Mouse (Mus musculus) kidney, postnatal 36 days (tissue): ENCODE data around the gene Tmem40.

Source experiments
- DNase-seq, 2 experiments: peaks; one replicate each; pipeline ENCODE4 v3.0.0; 2021 to 2022; ENCODE audit warnings: mixed read lengths in 2 of 2

The Tmem40 gene

DNA sequence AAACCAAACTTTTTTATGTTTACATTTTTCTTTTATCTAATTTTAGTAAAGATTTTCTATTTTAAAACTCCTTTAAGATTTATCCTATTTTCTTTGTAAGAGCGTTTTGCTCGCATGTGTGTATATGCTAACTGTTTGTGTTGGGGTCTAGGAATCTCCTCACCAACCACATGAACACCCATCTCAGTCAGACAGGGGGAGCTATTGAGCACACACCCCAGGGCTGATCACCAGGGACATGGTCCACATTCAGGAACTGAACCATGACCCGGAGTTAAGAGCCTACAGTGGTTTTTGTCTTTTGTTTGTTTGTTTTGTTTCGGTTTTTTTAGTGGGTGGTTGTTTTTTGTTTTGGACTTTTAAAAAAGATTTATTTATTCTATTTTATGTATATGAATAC, 63.5 kb downstream of the Tmem40 start:
- DNase-seq = peak in 1 of 2 experiments; percentile 47

GRCm38 (mm10) chr6:115697739-115698558, 64.3 kb downstream of the Tmem40 start:
- DNase-seq = no peak

DNA sequence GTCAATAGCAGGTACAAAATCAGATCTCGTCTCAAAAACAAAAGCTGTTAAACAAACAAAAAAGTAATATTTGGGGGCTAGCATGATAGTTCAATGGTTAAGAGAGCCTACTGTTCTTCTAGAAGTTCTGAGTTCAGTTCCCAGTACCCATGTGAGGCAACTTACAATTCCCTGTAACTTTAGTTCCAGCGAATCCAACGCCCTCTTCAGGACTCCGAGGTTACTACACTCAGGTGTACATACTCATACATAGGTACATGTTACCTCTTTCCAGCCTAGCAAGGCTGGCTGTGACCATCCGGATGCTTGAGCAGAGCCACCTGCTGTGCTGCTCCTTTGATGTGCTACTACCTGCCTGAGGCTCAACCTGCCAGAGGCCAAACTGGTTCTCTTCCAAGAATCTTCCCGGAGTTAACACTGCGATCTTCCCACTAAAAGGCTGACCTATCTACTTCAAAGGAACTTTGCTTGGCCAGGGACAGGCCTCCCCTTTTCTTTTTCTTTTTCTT, 65.4 kb downstream of the Tmem40 start:
- no peak for DNase-seq

DNA sequence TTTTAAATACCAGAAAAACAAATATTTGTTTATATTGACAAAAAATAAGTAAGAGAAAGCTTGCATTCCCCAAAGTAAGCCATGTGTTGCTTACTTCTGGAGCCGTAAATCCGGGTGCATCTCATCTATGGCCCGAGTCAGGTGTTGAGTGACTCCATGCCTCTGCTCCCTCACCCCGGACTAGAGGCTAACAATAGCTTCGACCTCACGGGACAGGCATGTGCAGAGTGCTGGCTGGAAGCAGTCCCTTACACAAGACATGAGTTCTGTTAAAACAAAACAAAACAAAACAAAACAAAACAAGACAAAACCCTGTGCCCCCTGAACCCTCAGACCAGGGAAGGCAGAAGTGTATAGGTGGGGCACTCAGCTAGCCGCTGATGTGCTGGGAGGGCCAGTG, 67.1 kb downstream of the Tmem40 start:
- DNase-seq = no peak

DNA sequence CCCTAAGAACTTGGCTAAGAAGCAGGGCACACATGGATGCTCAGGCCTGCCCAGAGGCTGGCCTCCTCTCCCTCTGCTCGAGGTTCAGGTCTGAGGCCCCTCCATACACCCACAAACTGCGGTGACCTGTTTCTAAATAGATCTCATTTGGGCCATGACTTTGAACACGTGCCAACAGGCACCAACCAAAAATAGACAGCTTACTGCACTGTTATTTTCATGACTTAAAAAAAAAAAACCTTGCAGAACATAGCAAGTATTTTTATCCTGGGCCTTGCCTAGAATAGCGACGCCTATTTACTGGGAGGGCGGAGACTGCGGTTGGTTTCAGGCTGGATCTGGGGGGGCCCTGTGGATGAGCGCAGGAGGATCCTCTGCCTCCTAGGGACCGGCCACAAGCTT, 67.8 kb downstream of the Tmem40 start:
- DNase-seq = peak in 1 of 2 experiments; percentile 21

GRCm38 (mm10) chr6:115692963-115693730, 69.1 kb downstream of the Tmem40 start:
- peak in 1 of 2 experiments; percentile 40 for DNase-seq

DNA sequence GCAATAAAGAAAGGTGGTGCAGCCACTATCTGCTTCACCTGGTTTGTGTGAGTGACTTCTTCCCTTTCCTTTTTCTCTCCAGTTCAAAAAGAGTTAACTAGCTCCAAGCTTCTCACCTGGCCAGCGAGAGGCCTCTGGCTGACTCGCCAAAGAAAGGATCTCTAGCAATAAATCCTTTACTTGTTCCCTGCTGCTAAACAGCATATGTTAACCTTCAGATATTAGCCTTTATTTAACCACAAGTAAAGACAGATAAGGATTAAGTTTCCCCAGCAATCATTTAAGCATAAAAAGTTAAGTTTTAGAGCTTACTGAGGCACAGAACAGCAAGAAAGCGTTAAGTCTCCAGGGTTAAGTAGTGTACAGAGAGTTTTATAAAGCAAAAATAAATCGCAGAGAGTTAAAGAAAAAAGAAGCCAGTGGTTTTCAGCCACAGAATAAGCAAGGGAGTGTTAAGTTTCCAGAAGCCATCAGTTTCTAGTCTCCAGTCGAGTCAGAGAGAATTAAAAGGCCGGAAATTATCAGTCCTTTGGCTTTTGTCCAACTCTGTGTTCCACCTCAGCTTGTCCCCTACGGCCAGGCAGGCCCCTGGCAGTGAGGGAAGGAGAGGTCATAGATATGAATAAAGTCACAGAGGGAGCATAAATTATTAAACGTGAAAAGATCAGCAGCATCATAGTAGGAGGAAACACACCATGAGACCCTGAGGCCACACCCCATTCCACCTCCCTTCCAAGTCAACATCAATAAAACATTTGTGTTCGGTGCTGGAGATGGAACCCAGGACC, 69.9 kb downstream of the Tmem40 start:
- DNase-seq = peak; percentile 7 to 53

GRCm38 (mm10) chr6:115690105-115690504, 72.1 kb downstream of the Tmem40 start:
- DNase-seq = no peak

DNA sequence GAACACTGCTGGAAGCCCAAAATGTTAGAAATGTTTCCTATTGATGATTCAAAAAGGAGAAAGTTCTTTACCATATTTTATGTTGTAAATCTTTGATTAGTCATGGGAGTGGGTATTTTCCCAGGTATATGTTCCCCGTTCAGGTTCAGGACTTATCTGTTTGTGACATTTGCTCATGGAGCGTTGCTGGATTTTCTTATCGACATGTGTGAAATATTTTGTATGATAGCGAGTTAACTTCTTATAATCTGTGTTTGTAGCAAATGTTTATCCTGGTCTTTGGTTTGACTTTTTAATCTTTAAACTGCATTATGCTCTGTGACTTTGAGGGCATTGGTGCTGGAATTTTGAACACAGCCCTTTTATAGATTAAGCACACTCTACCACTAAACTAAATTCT, 73.6 kb downstream of the Tmem40 start:
- DNase-seq = no peak

DNA sequence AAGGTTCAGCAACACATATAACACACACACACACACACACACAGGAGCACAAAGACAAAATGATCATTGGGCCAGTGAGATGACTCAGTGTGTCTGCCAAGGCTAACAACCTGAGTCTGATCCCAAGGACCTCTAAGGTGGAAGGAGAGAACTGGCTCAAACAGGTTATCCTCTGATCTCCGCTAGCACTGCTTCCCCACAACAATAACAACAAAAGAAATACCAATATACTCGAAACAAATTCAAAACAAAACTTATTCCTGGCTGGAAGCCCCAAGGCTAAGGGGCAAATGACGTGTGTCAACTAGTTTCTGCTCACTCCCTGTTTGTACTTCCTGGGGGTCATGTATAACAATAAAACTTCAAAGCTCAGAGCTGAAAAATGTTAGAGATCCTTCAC, 74.5 kb downstream of the Tmem40 start:
- no peak for DNase-seq

DNA sequence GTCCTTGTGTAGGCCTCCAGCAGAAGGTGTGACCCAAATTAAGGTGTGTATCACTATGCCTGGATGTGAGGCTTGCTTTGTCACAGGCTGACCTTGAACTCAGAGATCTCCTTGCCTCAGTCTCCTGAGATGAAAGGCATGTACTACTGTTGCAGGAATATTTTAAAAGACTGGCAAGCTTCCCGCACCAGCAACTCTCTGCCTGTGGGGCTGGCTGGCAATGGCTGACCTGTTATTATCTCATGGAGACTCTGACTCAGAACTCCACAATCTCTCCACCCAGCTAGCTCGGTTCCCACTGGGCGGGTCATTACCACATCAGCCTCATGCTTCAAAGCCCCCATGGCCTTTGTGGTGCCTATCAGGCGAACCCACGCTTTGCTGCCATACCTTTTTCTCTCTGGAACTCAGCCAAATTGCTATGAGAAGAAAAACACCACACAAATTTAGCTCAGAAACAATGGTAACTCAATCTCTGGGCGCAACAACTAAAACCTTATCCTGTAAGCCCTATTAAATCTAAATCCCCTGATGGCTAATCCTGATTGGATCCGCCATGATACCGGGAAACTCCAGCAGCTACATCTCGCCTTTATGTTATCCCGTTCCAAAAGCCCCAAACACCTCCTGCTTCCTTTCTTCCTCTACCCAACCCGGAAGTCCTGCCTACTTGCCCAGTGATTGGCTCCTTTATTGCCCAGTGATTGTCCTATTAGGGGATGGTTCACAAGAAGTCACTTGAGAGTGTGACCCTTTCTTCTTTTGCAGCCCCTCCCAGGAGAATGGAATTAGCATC, 77.2 kb downstream of the Tmem40 start:
- DNase-seq = no peak

- DNase-seq = no peak
Measured at GRCm38 (mm10) chr6:115684271-115684670, 77.9 kb downstream of the Tmem40 start.

DNA sequence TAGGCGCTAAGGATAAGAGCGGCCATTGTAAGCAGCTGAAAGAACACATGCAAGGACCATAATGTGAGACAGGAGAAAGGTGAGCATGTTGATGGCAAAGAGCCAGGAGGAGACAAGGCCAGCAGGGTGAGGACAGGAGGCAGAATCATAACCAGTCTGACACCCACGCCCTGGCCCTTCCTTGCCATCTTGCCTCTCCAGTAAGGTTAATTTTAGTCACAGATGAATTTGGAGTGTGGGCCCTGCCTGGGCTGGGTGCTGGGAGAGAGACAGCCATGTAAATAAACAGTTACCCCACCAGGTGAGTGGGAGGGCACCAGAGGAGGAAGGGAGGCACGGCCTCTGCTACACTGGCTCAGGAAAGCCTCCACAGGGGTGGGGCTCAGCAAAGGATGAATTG, 81.1 kb downstream of the Tmem40 start:
- DNase-seq = no peak
